Comparison of ENCODE assay signal across 9 mouse cellular contexts in the genomic region with DNA sequence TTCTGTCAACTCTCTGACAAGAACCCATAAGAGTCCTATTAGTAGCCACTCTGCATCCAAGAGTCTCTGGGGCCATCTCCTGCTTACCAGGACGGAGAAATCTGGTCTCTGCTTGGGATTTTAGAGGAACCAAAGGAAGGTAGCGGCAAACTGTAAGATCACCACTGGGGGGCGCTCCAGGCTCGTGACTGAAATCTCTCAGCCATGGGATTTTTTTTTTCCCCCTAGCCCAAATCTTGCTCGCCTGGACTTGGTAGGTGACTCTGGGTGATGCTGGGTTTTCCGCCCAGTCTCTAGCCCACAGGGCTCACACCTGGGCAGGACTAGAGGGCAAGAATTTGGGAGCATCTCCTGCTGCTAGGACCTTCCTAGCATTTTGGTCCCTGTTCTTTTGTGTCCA. TPM values are rescaled to one million over a fixed set of nuclear protein-coding genes. Genes with fewer than 3 reads are reported as not detected.
A peak's percentile ranks its signal among the peaks of the same experiment; 100 is the strongest.
DNase-seq lines count a peak whose midpoint lies in the region; ATAC-seq and TF ChIP-seq lines count a peak whose summit lies in the region.
"Had no signal": no experiment of that assay in that cellular context is flagged by ENCODE, and none has a peak within 500 bp of the region (broad histone marks: within the 10 kb centered on the region; RNA-seq: fewer than 3 reads in every experiment).

No protein-coding gene starts in this region.

- H3K9ac ChIP-seq in ES-Bruce4 (ENCODE audit: low read depth, poor library complexity, severe bottlenecking) = no peak overlapping the region
- no peak overlapping the region for H3K9ac ChIP-seq in midbrain, postnatal 0 days (replicated peaks; ENCODE audit: low read length, poor library complexity, severe bottlenecking)
- H3K9ac ChIP-seq: midbrain, embryonic 12.5 days had no signal

- H3K4me1 ChIP-seq in heart, embryonic 10.5 days = peaks cover 14% of the 10 kb centered on the region
- H3K4me1 ChIP-seq in ES-Bruce4 (ENCODE audit: control insufficient read depth, insufficient read depth, low read length) = peaks cover 4% of the 10 kb centered on the region
- no peaks in the 10 kb centered on the region for H3K4me1 ChIP-seq in midbrain, postnatal 0 days (ENCODE audit: insufficient read depth, low read length)
- H3K4me1 ChIP-seq: midbrain, embryonic 12.5 days had no signal

- H3K4me3 ChIP-seq in heart, embryonic 10.5 days = no peak overlapping the region
- H3K4me3 ChIP-seq in ES-Bruce4 (ENCODE audit: low read depth, low read length) = no peak overlapping the region
- no peak overlapping the region for H3K4me3 ChIP-seq in gastrocnemius, adult 2 months
- H3K4me3 ChIP-seq in midbrain, postnatal 0 days (ENCODE audit: low read depth, low read length) = no peak overlapping the region
- H3K4me3 ChIP-seq: midbrain, embryonic 12.5 days had no signal

- H3K27me3 ChIP-seq in heart, embryonic 10.5 days (ENCODE audit: insufficient read depth, poor library complexity, severe bottlenecking) = peaks cover 54% of the 10 kb centered on the region
- H3K27me3 ChIP-seq in ES-Bruce4 (ENCODE audit: control insufficient read depth, insufficient read depth, low read length, poor library complexity, severe bottlenecking) = no peaks in the 10 kb centered on the region
- H3K27me3 ChIP-seq in midbrain, postnatal 0 days (ENCODE audit: insufficient read depth, low read length) = no peaks in the 10 kb centered on the region
- H3K27me3 ChIP-seq: midbrain, embryonic 12.5 days had no signal

- TF ChIP-seq CTCF in ES-Bruce4 (IDR thresholded peaks at IDR 0.05; ENCODE audit: low read depth, low read length) = peak; percentile 84
- TF ChIP-seq CTCF in gastrocnemius, adult 2 months (IDR thresholded peaks at IDR 0.05) = peak; percentile 84
- peak; percentile 85 for TF ChIP-seq CTCF in midbrain, postnatal 0 days (IDR thresholded peaks at IDR 0.05)

- H3K9me3 ChIP-seq in heart, embryonic 10.5 days = no peaks in the 10 kb centered on the region
- no peaks in the 10 kb centered on the region for H3K9me3 ChIP-seq in ES-Bruce4 (replicated peaks; ENCODE audit: control insufficient read depth, insufficient read depth, low read length, poor library complexity, severe bottlenecking)
- H3K9me3 ChIP-seq in midbrain, postnatal 0 days (ENCODE audit: low read length) = no peaks in the 10 kb centered on the region
- H3K9me3 ChIP-seq: midbrain, embryonic 12.5 days had no signal

- no peak overlapping the region for H3K4me2 ChIP-seq in midbrain, postnatal 0 days (ENCODE audit: low read depth, low read length, poor library complexity, severe bottlenecking)
- H3K4me2 ChIP-seq: midbrain, embryonic 12.5 days had no signal

- H3K36me3 ChIP-seq in heart, embryonic 10.5 days = no peaks in the 10 kb centered on the region
- H3K36me3 ChIP-seq in ES-Bruce4 (ENCODE audit: control insufficient read depth, insufficient read depth, low read length, poor library complexity, severe bottlenecking) = no peaks in the 10 kb centered on the region
- H3K36me3 ChIP-seq in midbrain, postnatal 0 days (ENCODE audit: insufficient read depth, low read length) = no peaks in the 10 kb centered on the region
- H3K36me3 ChIP-seq: midbrain, embryonic 12.5 days had no signal

- no peak for TF ChIP-seq POLR2A in ES-Bruce4 (IDR thresholded peaks at IDR 0.05; ENCODE audit: insufficient read depth, low read length)

- 5% methylated on average over 6 of the region's 6 CpGs for WGBS in heart, embryonic 10.5 days
- WGBS in midbrain, postnatal 0 days = 8% methylated on average over 6 of the region's 6 CpGs

- ATAC-seq in midbrain, postnatal 0 days (ENCODE audit: low FRiP score) = no peak

- DNase-seq in heart, embryonic 10.5 days (ENCODE audit: low spot score) = no peak
- no peak for DNase-seq in heart, adult 11 months
- peak; percentile 66 for DNase-seq in cerebellum, adult 11 months
- peak; percentile 73 for DNase-seq in gastrocnemius, adult 2 months
- DNase-seq in left cerebral cortex, adult 18-20 months (ENCODE audit: low spot score in 2 of 2) = peak; percentile 62 to 84
- peak; percentile 86 for DNase-seq in midbrain, postnatal 0 days (ENCODE audit: low spot score)
- DNase-seq in testis, postnatal 10 days (ENCODE audit: low spot score) = peak; percentile 91

- intact Hi-C loops in gastrocnemius, adult 2 months (cut with DNase I) = loop anchor here (2.0 to 10.0 kb wide), 2 partner anchors 19 to 291 kb away; no protein-coding TSS in a partner anchor

- no peak for TF ChIP-seq EP300 in ES-Bruce4 (IDR thresholded peaks at IDR 0.05; ENCODE audit: insufficient read depth, low read depth, low read length)

- H3K27ac ChIP-seq in heart, embryonic 10.5 days = 0 out of 2 replicates have a peak overlapping the region, but pooled peaks have one; percentile 60
- no peak overlapping the region for H3K27ac ChIP-seq in ES-Bruce4 (ENCODE audit: insufficient read depth, low read length)
- H3K27ac ChIP-seq in gastrocnemius, adult 2 months = no peak overlapping the region
- no peak overlapping the region for H3K27ac ChIP-seq in midbrain, postnatal 0 days (ENCODE audit: low read depth, low read length)
- H3K27ac ChIP-seq: midbrain, embryonic 12.5 days had no signal

RNA-seq across cellular contexts. Expression of a gene that starts 46.6 kb away (rescaled TPM):
- 0.12 and 0.14 TPM in 2 replicates for polyA plus RNA-seq in heart, embryonic 10.5 days (2016; fragmentation: Nextera tagmentation; extraction: Ambion mirVana)
- polyA plus RNA-seq in ES-Bruce4 (2011; ENCODE audit: insufficient read depth, insufficient read length, low read depth, missing spikeins) = 0.49 and 0.59 TPM in 2 replicates
- under 1 TPM; 0.05 to 0.06 TPM for total RNA-seq in gastrocnemius, adult 2 months (2021)
- under 1 TPM; 0.12 to 0.30 TPM for total RNA-seq in left cerebral cortex, adult 18-20 months (2021)
- total RNA-seq in midbrain, postnatal 0 days (2014; rRNA removed) = 0.05 TPM in 2 replicates
- 0.15 and 0.20 TPM in 2 replicates for polyA plus RNA-seq in midbrain, postnatal 0 days (2015; fragmentation: Nextera tagmentation; extraction: Ambion mirVana)

Comparison
In these comparisons a context has a peak if more than half of its experiments do, and no peak if none do; other contexts are left out.
1. DNase-seq: peak in cerebellum, adult 11 months (single experiment), gastrocnemius, adult 2 months (single experiment), left cerebral cortex, adult 18-20 months (2 of 2), midbrain, postnatal 0 days (single experiment) and testis, postnatal 10 days (single experiment); none in heart, embryonic 10.5 days (single experiment) and heart, adult 11 months (single experiment).
2. Peak in every context shown above with its lines, with median percentiles within 50 percentile points of each other: CTCF ChIP-seq.